Mouse (Mus musculus) lung, adult 2 months (tissue): ENCODE data around the gene Acat1.

ENCODE experiments used
- CTCF ChIP-seq: fragments of 200-500 bp; IDR thresholded peaks from 2 replicates; pipeline ENCODE4 v1.5.1; 2011; ENCODE audit warnings: mild to moderate bottlenecking, low read length, control low read depth; ENCODE audit not compliant: insufficient read depth
- POLR2A ChIP-seq: fragments of 200-500 bp; IDR thresholded peaks from 2 replicates; pipeline ENCODE4 v1.6.1; 2011; ENCODE audit warnings: low read depth, mild to moderate bottlenecking, control low read depth, low read length, borderline replicate concordance; ENCODE audit errors: extremely low read depth

GRCm38 (mm10) chr9:53572516-53573307 is 37.5 kb downstream of the Acat1 start:
- TF ChIP-seq CTCF (no peak), POLR2A (no peak)
